Mouse (Mus musculus) liver, embryonic 14.5 days (tissue): ENCODE data around the gene Itgb7. TPM values are rescaled to one million over a fixed set of nuclear protein-coding genes. Genes with fewer than 3 reads are reported as not detected.
A peak's percentile ranks its signal among the peaks of the same experiment; 100 is the strongest.

Source experiments
- ATAC-seq: fragments of 200-750 bp; cut with Nextera tagmentation; 2 replicates; pipeline ENCODE4 v1.8.0; 2017; ENCODE audit warnings: moderate number of reproducible peaks, mild to moderate bottlenecking, moderate library complexity; ENCODE audit not compliant: insufficient read depth
- DNase-seq, 3 experiments: peaks; one replicate each; pipeline ENCODE4 v3.0.0-alpha.2; 2012 to 2013; ENCODE audit warnings: low read depth in 3 of 3, low spot score in 3 of 3
- H3K27ac ChIP-seq: fragments of 300-500 bp; sonication (generic); 2 replicates; pipeline ENCODE4 v1.5.1; 2014; ENCODE audit warnings: moderate library complexity, mild to moderate bottlenecking, control low read depth, inconsistent platforms
- H3K27me3 ChIP-seq: fragments of 300-500 bp; sonication (generic); 2 replicates; pipeline ENCODE4 v1.6.1; 2014; ENCODE audit warnings: mild to moderate bottlenecking, low read length, moderate library complexity; ENCODE audit not compliant: control insufficient read depth, insufficient read depth
- H3K36me3 ChIP-seq: fragments of 300-500 bp; sonication (generic); replicated peaks from 2 replicates; pipeline ENCODE4 v1.6.1; 2014; ENCODE audit warnings: low read depth; ENCODE audit not compliant: control insufficient read depth, insufficient read depth
- H3K4me1 ChIP-seq, 2 experiments: fragments of 200-500 bp in 1 of 2; fragments of 300-500 bp in 1 of 2; sonication (generic) in 1 of 2; replicated peaks; 2 replicates each; pipeline ENCODE4 v1.6.1; 2012 to 2014; ENCODE audit warnings: antibody characterized with exemption in 1 of 2, inconsistent platforms in 1 of 2, low read length in 1 of 2; ENCODE audit not compliant: control insufficient read depth in 2 of 2, insufficient read depth in 2 of 2
- H3K4me2 ChIP-seq: fragments of 300-500 bp; sonication (generic); 2 replicates; pipeline ENCODE4 v1.6.1; 2014; ENCODE audit warnings: low read depth, mild to moderate bottlenecking, control low read depth, moderate library complexity
- H3K4me3 ChIP-seq, 2 experiments: fragments of 200-500 bp in 1 of 2; fragments of 300-500 bp in 1 of 2; sonication (generic) in 1 of 2; 2 replicates each; pipeline ENCODE4 v1.5.1; 2012 to 2014; ENCODE audit warnings: low read depth in 2 of 2, low read length in 2 of 2, mild to moderate bottlenecking in 2 of 2, control low read depth in 1 of 2, inconsistent platforms in 1 of 2, moderate library complexity in 1 of 2; ENCODE audit not compliant: insufficient read depth in 1 of 2
- H3K9ac ChIP-seq: fragments of 300-500 bp; sonication (generic); replicated peaks from 2 replicates; pipeline ENCODE4 v1.6.1; 2014; ENCODE audit warnings: mild to moderate bottlenecking, control low read depth, moderate library complexity
- H3K9me3 ChIP-seq: fragments of 300-500 bp; sonication (generic); 2 replicates; pipeline ENCODE4 v1.6.1; 2016; ENCODE audit warnings: low read length, mixed read lengths; ENCODE audit not compliant: control insufficient read depth
- CTCF ChIP-seq: IDR thresholded peaks from 2 replicates; pipeline ENCODE4 v1.5.1; 2016; ENCODE audit warnings: antibody characterized with exemption, low read depth, control low read depth
- EP300 ChIP-seq: IDR thresholded peaks from 2 replicates; pipeline ENCODE4 v1.6.1; 2016; ENCODE audit warnings: antibody characterized with exemption, low read depth
- WGBS: fragments of 180-500 bp; shearing (Covaris S2); extraction: QIAGEN DNeasy Blood & Tissue Kit; methylation state at CpG from one replicate; pipeline ENCODE4 v1.1.7; 2014; ENCODE audit not compliant: insufficient replicate concordance; 5-methylcytosine and 5-hydroxymethylcytosine counted together
- polyA plus RNA-seq, 2 experiments: library from polyadenylated mRNA; depleted of rRNA in 1 of 2; stranded (reverse) in 1 of 2; unstranded in 1 of 2; fragments of >200 nt; fragmentation: Nextera tagmentation in 1 of 2; extraction: Ambion mirVana in 1 of 2; gene quantifications; 2 replicates each; pipeline versions ENCODE4 v1.2.1 to v1.2.3; 2012 to 2014

The Itgb7 gene
- polyA plus RNA-seq, 2 experiments, result 2.7 to 5.6 TPM

GRCm38 (mm10) chr15:102207351-102207750 is 24.4 kb downstream of the Itgb7 start:
- no peak overlapping the region for H3K9ac ChIP-seq
- DNase-seq, result no peak
- no peak overlapping the region for H3K4me2 ChIP-seq
- ATAC-seq, result no peak
- H3K27ac ChIP-seq, result no peak overlapping the region
- H3K9me3 ChIP-seq, result no peaks in the 10 kb centered on the region
- H3K36me3 ChIP-seq, result peaks cover 36% of the 10 kb centered on the region
- H3K4me3 ChIP-seq, result no peak overlapping the region
- H3K27me3 ChIP-seq, result no peaks in the 10 kb centered on the region
- WGBS, result 67% methylated on average over 3 of the region's 3 CpGs
- TF ChIP-seq CTCF (no peak), EP300 (no peak)
- peaks cover 7 to 19% of the 10 kb centered on the region in 2 experiments for H3K4me1 ChIP-seq

DNA sequence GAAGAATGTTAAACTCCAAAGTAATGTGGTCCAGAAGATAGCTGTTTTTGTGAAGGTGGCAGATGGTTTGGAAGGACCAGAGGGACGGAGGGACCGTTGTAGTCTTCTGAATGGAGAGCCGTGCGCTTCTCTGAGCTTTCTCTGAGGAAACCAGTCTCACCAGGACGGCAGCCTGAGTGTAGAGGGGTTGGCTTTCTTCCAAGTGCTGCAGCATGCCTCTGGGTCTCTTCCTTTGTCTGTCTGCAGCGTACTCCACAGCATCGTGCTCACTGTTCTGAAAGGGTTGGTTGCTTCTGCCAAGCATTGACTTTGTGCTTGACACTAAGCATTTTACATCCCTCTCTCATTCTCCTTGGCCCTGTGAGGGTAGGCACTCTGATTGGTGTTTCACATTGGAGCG is 26.0 kb downstream of the Itgb7 start:
- H3K9ac ChIP-seq, result no peak overlapping the region; the same call in 1 of the 2 replicates
- DNase-seq (no peak), ATAC-seq (no peak)
- no peaks in the 10 kb centered on the region for H3K27me3 ChIP-seq
- peaks cover 8 to 21% of the 10 kb centered on the region in 2 experiments for H3K4me1 ChIP-seq
- WGBS, result 75% methylated on average over 8 of the region's 8 CpGs
- no peak for TF ChIP-seq CTCF
- no peak for TF ChIP-seq EP300
- peaks cover 29% of the 10 kb centered on the region for H3K36me3 ChIP-seq
- H3K9me3 ChIP-seq, result no peaks in the 10 kb centered on the region
- peak overlapping the region; percentile 20; the same call in 1 of the 2 replicates for H3K4me2 ChIP-seq
- no peak overlapping the region for H3K4me3 ChIP-seq
- H3K27ac ChIP-seq, result no peak overlapping the region

DNA sequence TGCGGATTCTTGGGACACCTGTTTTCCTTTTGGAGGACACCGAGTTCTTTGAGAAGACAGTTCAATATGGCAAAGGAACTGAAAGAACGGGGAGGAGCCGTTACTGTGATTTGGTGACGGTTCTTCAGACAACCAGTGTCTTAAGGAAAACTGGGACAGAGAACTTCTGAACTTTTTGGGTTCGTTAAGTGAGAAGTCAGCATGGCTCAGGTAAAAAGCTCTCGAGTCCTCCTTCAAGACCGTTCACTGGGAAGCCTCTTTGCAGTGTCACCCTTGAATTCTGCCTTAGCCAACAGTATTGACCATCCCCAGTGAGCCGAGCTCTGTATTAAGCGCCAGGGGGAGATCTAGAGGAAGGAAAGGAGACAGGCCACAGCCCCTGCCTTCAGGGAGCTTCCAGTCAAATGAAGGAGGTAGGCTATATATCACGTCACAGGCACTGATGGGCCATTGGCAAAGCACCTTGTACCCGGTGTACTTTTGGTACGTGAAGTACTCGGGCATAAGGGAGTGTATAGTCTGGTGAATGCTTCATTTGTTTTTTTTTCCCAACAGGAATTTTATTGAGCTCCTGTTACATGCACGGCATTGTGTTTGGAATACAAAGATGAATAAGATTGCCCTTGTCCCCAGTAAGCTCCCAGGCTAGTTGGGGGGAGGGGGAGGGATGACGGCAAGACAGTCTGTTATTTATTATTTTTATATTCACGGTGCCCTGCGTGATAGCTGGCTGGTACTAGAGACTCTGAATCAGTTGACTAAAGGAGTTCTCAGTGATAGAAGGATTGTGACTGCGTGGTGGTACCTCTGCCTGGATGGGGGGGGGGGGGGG is 26.9 kb downstream of the Itgb7 start, which contains the start of gene Csad:
Gene Csad, minus strand, starts transcription at position 51 of the 832 bp plus-strand sequence.
- Histone ChIP-seq H3K9ac (peak within 1 kb of the TSS; percentile 93), H3K27me3 (no peaks in the 10 kb centered on the region), H3K36me3 (peaks cover 26% of the 10 kb centered on the region), H3K27ac (peak within 1 kb of the TSS; percentile 72), H3K4me1 (peaks cover 8 to 21% of the 10 kb centered on the region in 2 experiments), H3K4me2 (peak within 1 kb of the TSS; percentile 99), H3K9me3 (no peaks in the 10 kb centered on the region), H3K4me3 (peak within 1 kb of the TSS; percentile 90 to 97)
- TF ChIP-seq EP300 (no peak), CTCF (no peak)
- DNase-seq (no peak), ATAC-seq (no peak)
- whole genome bisulfite sequencing, result 72% methylated on average over 19 of the region's 19 CpGs

- H3K27ac ChIP-seq, result peak overlapping the region; percentile 72
- H3K36me3 ChIP-seq, result peaks cover 20% of the 10 kb centered on the region
- no peaks in the 10 kb centered on the region for H3K27me3 ChIP-seq
- WGBS, result 0% methylated on average over 37 of the region's 72 CpGs
- peak overlapping the region; percentile 99 for H3K4me2 ChIP-seq
- DNase-seq (peak; percentile 39 to 51 (median 47)), ATAC-seq (peak; percentile 63)
- TF ChIP-seq CTCF (no peak), EP300 (no peak)
- H3K9ac ChIP-seq, result peak overlapping the region; percentile 93
- peak overlapping the region; percentile 90 to 97 for H3K4me3 ChIP-seq
- peaks cover 8 to 21% of the 10 kb centered on the region in 2 experiments for H3K4me1 ChIP-seq
- H3K9me3 ChIP-seq, result no peaks in the 10 kb centered on the region
These were observed 27.8 kb downstream of the Itgb7 start for GRCm38 (mm10) chr15:102203835-102204381.
